Mouse (Mus musculus) brain, embryonic 14.5 days (tissue): ENCODE results near the gene Gk5. TPM values are rescaled to one million over a fixed set of nuclear protein-coding genes. Genes with fewer than 3 reads are reported as not detected.

ENCODE experiments used
- DNase-seq: peaks from one replicate; pipeline ENCODE4 v3.0.0-alpha.2; 2011; ENCODE audit warnings: low read depth
- CTCF ChIP-seq: fragments of 200-500 bp; IDR thresholded peaks from 2 replicates; pipeline ENCODE4 v1.5.1; 2012; ENCODE audit warnings: inconsistent platforms, mild to moderate bottlenecking, moderate library complexity, borderline replicate concordance; ENCODE audit not compliant: insufficient read depth, insufficient read length; ENCODE audit errors: extremely low read depth
- POLR2A ChIP-seq: fragments of 200-500 bp; IDR thresholded peaks from 2 replicates; pipeline ENCODE4 v1.6.1; 2012; ENCODE audit warnings: mild to moderate bottlenecking, inconsistent platforms, borderline replicate concordance; ENCODE audit not compliant: poor library complexity, insufficient read depth, insufficient read length, severe bottlenecking; ENCODE audit errors: extremely low read depth
- polyA plus RNA-seq: library from polyadenylated mRNA; depleted of rRNA; stranded (reverse); fragments of >200 nt; gene quantifications from 2 replicates; pipeline ENCODE4 v1.2.3, GENCODE M21; 2012; rRNA removed

The Gk5 gene
- polyA plus RNA-seq, 1 experiment: 3.4 TPM

DNA sequence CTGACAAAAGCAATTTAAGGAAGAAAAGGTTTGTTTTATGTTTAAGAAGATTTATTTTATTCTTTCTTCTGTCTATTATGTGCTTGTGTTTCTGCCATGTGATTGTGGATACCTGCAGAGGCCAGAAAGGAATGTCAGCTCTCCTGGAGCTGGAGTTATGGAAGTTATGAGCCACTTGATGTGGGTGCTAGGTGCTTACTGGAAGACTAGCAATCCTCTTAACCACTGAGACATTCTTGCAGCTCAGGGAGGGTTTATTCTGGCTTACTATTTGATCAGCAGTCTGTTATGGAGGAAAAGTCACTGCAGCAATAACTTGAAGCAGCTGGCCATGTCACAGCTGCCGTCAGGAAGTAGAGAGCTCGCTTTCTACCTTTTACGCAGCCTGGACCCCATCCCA lies 84.5 kb downstream of the Gk5 start:
- TF ChIP-seq CTCF (no peak), POLR2A (no peak)
- no peak for DNase-seq

DNA sequence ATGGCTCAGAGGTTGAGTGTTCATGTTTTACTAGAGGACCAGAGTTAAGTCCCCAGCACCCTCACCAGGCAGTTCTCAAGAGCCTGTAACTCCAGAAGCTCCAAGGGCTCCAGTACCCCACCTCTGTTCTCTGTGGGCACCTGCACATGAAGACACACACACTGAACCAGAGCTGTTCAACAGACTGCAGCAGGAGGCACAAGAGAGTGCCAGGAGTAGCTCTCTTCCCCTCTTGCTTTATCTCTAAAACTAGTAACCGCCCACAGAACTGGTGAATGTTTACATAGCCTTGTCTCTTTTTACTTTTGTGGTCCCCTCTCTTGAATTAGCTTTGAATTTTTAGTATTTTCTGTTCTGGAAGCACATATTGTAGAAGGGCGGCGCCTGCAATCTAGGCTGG lies 88.3 kb downstream of the Gk5 start:
- TF ChIP-seq POLR2A (no peak), CTCF (no peak)
- no peak for DNase-seq

DNA sequence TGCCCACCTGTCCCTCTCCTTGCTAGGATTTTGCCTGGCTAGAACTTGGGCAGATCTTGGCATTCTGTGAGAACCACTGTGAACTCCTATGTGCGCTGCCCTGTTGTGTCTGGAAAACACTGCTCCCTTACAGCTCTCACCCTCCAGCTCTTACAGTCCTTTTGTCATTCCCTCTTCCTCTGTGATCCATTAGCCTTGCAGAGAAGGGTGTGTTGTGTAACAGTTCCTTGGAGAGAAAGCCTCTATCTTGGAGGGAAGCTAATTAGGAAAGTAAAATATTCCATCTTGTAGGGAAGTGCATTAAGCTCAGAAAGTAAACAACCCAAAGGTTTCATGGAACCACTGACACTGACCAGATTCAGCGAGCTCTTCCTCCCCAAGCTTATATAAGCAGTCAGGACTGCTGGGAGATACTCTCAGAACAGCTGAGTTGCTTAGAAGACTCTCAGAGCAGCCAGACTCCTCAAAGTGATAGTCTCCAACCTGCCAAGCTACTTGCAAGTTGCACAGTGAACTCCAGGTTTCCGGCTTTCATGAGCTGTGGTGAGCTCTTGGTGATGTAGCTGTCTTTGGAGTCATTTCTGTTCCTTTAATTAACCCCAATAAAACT lies 94.0 kb downstream of the Gk5 start:
- TF ChIP-seq POLR2A: no peak
- no peak for TF ChIP-seq CTCF
- no peak for DNase-seq

DNA sequence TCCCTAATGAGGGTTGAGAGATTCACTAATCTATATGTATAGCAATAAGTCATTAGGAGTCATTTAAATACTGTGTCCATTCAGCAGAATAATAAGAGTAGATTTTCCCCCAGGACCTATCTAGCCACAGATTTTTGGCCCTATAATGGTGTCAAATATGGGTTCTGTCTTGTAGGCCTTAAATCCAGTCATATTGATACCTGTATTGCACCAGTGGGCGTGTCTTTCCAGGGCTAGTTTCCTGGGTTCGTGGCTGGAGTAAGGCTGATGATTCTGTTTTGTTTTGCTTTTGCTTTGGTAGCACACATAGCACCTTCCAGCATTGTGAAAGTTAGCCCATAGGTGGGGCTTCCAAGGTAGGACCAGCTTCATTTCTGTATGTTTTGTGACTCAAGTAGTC lies 95.0 kb downstream of the Gk5 start:
- no peak for TF ChIP-seq POLR2A
- TF ChIP-seq CTCF: no peak
- DNase-seq: no peak

DNA sequence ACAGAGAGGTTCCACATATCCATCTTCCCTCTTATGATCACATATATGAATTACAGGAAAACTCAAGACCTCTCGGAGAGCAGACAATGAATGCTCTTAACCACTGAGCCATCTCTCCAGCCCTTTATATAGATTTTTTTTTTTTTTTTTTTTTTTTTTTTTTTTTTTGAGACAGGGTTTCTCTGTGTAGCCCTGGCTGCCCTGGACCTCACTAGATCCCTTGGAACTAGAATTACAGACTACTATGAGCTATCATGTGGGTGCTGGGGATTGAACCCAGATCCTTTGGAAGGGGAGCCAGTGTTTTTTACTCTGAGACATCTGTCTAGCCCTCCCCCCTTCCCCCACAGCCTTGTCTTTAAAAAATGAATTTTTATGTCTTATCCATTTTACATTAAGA lies 98.1 kb downstream of the Gk5 start:
- TF ChIP-seq CTCF (no peak), POLR2A (no peak)

DNA sequence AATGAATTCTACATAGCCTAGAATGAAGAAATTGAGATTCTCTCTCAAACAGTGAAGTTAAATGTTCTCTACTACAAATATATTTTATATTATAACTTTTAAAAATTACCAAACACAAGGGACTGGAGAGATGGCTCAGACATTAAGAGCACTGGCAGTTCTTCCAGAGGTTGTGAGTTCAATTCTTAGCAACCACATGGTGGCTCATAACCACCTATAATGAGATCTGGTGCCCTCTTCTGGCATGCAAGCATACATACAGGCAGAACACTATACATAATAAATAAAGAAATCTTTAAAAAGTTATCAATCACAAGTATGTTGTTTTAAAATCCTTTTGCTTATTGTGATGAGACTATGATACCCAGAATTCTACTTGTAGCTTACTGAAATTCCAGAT lies 98.6 kb downstream of the Gk5 start:
- no peak for TF ChIP-seq POLR2A
- no peak for TF ChIP-seq CTCF
- no peak for DNase-seq

More for the DNA sequence above, 98.1 kb downstream of the Gk5 start:
- no peak for DNase-seq

DNA sequence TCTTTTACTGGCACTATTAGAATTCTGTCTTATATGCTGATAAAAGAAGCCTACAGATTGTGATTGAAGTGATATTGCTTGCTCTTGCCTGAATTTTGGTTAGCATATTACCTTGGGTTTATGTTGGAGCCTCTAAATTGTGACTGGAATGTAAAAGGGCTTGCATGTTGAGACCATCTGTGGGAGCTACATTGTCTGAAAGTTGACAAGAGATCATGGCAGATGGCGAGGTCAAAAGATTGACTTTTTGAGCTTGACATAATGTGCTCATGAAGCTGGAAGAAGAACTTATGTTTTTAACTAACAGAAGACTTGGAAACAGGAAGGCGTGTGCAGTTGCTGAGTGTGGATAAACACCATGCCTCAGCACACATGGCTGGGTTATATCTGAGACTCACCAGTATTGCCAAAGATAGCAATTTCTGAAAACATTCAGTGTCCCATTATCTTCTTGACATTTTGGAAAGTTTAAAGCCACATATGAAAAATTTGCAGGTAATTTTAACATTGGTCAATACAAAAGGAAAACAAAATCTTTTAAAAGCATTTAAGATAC lies 100.0 kb downstream of the Gk5 start:
- TF ChIP-seq POLR2A (no peak), CTCF (no peak)
- peak; percentile 90 for DNase-seq

DNA sequence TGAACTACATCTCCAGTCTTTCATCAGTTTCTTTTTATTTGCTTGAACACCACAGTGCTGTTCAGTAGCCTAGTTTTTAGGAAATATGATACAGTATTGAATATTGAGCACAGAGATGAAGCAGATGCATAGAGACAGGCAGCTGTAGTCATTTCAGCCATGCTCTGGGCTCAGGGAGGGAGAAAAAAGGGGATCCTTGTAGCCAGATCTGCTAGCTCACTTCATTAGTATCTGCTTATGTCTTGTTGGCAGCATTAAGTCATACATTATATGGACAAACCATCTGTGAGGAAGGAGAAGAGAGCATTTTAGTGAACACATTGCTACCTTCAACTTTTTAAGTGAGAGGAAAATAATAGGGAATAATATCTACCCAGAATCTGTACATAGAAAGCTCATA lies 101.3 kb downstream of the Gk5 start:
- no peak for TF ChIP-seq POLR2A
- TF ChIP-seq CTCF: no peak
- peak; percentile 69 for DNase-seq

DNA sequence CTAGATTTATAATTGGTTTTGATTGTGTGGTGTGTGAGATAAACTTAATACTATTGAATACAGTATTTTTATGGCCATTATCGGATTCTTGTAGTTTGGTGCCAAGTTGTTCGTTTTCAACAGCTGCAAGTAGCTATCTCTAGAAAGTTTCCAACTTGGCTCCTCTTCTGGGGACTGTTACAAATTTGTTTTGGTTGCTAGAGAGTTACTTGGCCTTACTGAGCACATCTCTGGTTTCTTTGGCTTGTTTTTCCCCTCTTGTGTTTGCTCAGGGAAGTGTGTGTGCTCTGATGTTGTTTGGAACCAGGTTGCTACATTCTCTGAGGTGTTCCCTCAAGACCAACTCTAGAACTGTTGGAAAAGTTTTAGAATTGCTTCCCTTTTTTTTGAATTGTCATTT lies 104.1 kb downstream of the Gk5 start:
- DNase-seq: no peak
- TF ChIP-seq CTCF: no peak
- no peak for TF ChIP-seq POLR2A

DNA sequence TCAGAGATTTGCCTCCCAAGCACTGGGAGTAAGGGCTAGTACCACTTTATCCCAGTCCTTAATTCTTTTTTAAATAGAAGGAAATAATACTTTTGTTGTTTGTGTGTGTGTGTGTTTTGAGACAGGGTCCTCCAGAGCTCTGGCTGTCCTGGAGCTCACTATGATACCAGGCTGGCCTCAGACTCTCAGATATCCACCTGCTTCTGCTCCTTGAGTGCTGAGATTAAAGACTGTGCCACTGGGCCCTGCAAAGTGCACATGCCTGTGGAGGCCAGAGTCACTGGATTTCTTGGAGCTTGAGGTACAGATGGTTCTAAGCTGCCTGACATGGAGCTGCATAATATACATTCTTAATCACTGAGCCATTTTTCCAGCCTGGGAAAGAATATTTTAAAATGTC lies 109.1 kb downstream of the Gk5 start:
- TF ChIP-seq CTCF (no peak), POLR2A (no peak)
- DNase-seq: no peak

DNA sequence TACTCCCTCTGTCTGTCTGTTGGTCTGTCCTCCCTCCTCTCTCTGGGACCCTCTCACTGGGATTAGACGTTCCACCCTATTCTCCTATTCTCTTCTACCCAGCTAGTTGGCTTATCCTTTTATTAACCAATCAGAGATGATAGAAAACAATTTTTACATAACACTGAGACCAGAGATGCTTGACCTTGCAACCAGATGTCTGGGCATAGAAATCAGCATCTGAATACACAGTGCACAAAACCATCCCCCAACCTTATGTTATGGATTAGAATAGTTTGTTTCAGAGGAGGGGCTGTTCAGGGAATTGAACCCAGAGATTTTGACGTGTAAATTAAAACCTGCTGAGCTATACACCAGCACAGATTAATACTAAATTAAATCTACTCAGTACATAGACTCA lies 111.1 kb downstream of the Gk5 start:
- no peak for DNase-seq
- TF ChIP-seq CTCF: no peak
- no peak for TF ChIP-seq POLR2A

Other genes starting within 250 kb of the Gk5 start
- gene Xrn1, start 164.6 kb upstream of the Gk5 start, polyA plus RNA-seq: 15.8 and 19.8 TPM in 2 replicates
- gene Tfdp2, start 76.9 kb downstream of the Gk5 start, polyA plus RNA-seq: 16.0 and 18.3 TPM in 2 replicates
- gene Atp1b3, start 245.1 kb downstream of the Gk5 start, polyA plus RNA-seq: 68.3 and 96.6 TPM in 2 replicates